Mouse (Mus musculus) left cerebral cortex, adult 11 months (tissue): ENCODE data around the gene Trim11.

Experiments
- DNase-seq: peaks from one replicate; pipeline ENCODE4 v3.0.0; 2022; ENCODE audit warnings: low spot score

Gene Trim11

GRCm38 (mm10) chr11:59026411-59026810 lies 48.5 kb downstream of the Trim11 start:
- no peak for DNase-seq

- DNase-seq, result no peak
These were observed 51.1 kb downstream of the Trim11 start for GRCm38 (mm10) chr11:59029003-59029402.
